Mouse (Mus musculus): ENCODE data around the gene Ints12. TPM values are rescaled to one million over a fixed set of nuclear protein-coding genes. Genes with fewer than 3 reads are reported as not detected.

Ints12 gene
- polyA plus RNA-seq, 1 experiment: 6.8 TPM

DNA sequence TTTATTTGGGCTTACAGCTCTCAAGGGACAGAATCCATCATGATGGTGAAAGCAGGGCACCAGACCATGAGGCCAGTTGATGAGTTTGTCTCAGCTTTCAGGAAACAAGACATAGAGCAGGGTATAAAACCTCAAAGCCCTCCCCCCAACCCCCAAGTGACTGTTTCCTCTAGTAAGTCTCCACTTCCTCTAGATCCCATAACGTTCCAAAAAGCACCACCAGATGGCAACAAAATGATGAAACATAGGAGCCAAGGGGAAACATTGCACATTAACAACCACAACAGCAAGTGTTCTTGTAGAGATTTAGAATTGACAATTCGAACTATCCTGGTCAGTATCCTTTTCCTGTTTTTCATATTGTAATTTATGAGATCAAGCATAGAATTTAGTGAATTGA is 20.1 kb downstream of the Ints12 start:
- Histone ChIP-seq H3ac (ENCODE audit: control insufficient read depth, insufficient read length) (no peak overlapping the region), H3K4me3 (no peak overlapping the region), H3K79me2 (ENCODE audit: control insufficient read depth, insufficient read depth) (no peaks in the 10 kb centered on the region), H3K36me3 (ENCODE audit: control insufficient read depth, insufficient read depth) (peaks cover 30% of the 10 kb centered on the region), H3K27me3 (ENCODE audit: control insufficient read depth, insufficient read depth, insufficient read length) (no peaks in the 10 kb centered on the region), H3K4me2 (ENCODE audit: low read depth) (no peak overlapping the region)
- TF ChIP-seq MYOG (IDR thresholded peaks at IDR 0.05; ENCODE audit: control insufficient read depth in 1 of 3, insufficient read depth in 1 of 3, insufficient read length in 2 of 3, low read depth in 2 of 3): no peak
- no peak for TF ChIP-seq MYOD1 (IDR thresholded peaks at IDR 0.05; ENCODE audit: control insufficient read depth in 1 of 3, insufficient read length in 2 of 3, low read depth in 2 of 3)
- no peak for TF ChIP-seq E2F4 (IDR thresholded peaks at IDR 0.05; ENCODE audit: insufficient read depth)
- TF ChIP-seq POLR2A (IDR thresholded peaks at IDR 0.05; ENCODE audit: insufficient read length, low read depth): no peak
- no peak for TF ChIP-seq TCF3 (IDR thresholded peaks at IDR 0.05; ENCODE audit: insufficient read length, low read depth)
- no peak for TF ChIP-seq TCF12 (IDR thresholded peaks at IDR 0.05; ENCODE audit: insufficient read depth, poor library complexity, severe bottlenecking)
- TF ChIP-seq USF1 (IDR thresholded peaks at IDR 0.05; ENCODE audit: low read depth): no peak
- no peak for TF ChIP-seq SRF (IDR thresholded peaks at IDR 0.05; ENCODE audit: control insufficient read depth, insufficient read length, low read depth)
- TF ChIP-seq MAX (IDR thresholded peaks at IDR 0.05; ENCODE audit: low read depth): no peak
- TF ChIP-seq CEBPB (IDR thresholded peaks at IDR 0.05; ENCODE audit: insufficient read depth, poor library complexity, severe bottlenecking): no peak
- TF ChIP-seq POLR2AphosphoS2 (IDR thresholded peaks at IDR 0.05; ENCODE audit: insufficient read length, low read depth): no peak
- TF ChIP-seq REST (IDR thresholded peaks at IDR 0.05; ENCODE audit: insufficient read depth, insufficient read length): no peak

DNA sequence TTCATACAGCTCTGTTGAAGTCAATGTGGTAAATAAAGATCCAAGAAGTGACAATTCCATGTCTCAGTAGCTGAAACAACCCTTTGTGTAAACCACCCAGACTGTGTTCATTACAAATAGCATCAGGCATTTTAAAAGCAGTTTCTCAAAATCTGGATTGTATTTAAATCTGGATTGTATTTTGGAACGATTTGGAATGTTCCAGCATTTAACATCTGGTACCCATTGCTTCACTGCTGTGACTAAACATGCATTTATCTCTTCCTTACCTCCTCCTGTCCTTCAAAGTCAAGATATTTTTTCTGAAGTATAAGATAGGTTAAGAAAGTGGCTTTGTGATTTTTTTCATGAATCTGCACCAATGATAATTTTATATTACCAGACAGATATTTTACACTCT is 21.6 kb downstream of the Ints12 start:
- Histone ChIP-seq H3K79me2 (ENCODE audit: control insufficient read depth, insufficient read depth) (no peaks in the 10 kb centered on the region), H3K27me3 (ENCODE audit: control insufficient read depth, insufficient read depth, insufficient read length) (no peaks in the 10 kb centered on the region), H3K36me3 (ENCODE audit: control insufficient read depth, insufficient read depth) (peaks cover 14% of the 10 kb centered on the region)

DNA sequence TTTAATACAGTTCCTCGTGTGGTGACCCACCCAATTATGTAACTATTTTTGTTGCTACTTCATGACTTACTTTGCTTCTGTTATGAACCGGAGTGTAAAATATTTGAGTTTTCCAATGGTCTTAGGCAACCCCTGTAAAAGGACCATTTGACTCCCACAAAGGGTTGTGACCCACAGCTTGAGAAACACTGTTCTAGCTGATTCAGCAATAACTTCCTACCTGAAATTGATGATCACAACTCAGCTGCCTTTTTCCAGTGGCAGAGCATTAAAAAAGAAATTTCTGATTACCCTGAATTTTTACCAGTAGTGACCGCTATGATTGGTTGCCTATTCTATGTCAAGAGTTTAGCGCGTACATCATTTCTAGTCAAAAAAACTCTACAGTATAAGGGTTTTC is 39.7 kb downstream of the Ints12 start:
- no peak overlapping the region for H3ac ChIP-seq (ENCODE audit: control insufficient read depth, insufficient read length)
- no peak overlapping the region for H3K4me3 ChIP-seq
- no peak for TF ChIP-seq E2F4 (IDR thresholded peaks at IDR 0.05; ENCODE audit: insufficient read depth)
- no peak for TF ChIP-seq REST (IDR thresholded peaks at IDR 0.05; ENCODE audit: insufficient read depth, insufficient read length)
- no peak for TF ChIP-seq SRF (IDR thresholded peaks at IDR 0.05; ENCODE audit: control insufficient read depth, insufficient read length, low read depth)
- TF ChIP-seq CEBPB (IDR thresholded peaks at IDR 0.05; ENCODE audit: insufficient read depth, poor library complexity, severe bottlenecking): no peak
- TF ChIP-seq MYOD1 (IDR thresholded peaks at IDR 0.05; ENCODE audit: control insufficient read depth in 1 of 3, insufficient read length in 2 of 3, low read depth in 2 of 3): no peak
- TF ChIP-seq MAX (IDR thresholded peaks at IDR 0.05; ENCODE audit: low read depth): no peak
- TF ChIP-seq USF1 (IDR thresholded peaks at IDR 0.05; ENCODE audit: low read depth): no peak
- TF ChIP-seq TCF3 (IDR thresholded peaks at IDR 0.05; ENCODE audit: insufficient read length, low read depth): no peak
- TF ChIP-seq MYOG (IDR thresholded peaks at IDR 0.05; ENCODE audit: control insufficient read depth in 1 of 3, insufficient read depth in 1 of 3, insufficient read length in 2 of 3, low read depth in 2 of 3): no peak
- TF ChIP-seq POLR2A (IDR thresholded peaks at IDR 0.05; ENCODE audit: insufficient read length, low read depth): no peak
- TF ChIP-seq TCF12 (IDR thresholded peaks at IDR 0.05; ENCODE audit: insufficient read depth, poor library complexity, severe bottlenecking): no peak
- no peak for TF ChIP-seq POLR2AphosphoS2 (IDR thresholded peaks at IDR 0.05; ENCODE audit: insufficient read length, low read depth)
- H3K79me2 ChIP-seq (ENCODE audit: control insufficient read depth, insufficient read depth): no peaks in the 10 kb centered on the region
- no peaks in the 10 kb centered on the region for H3K27me3 ChIP-seq (ENCODE audit: control insufficient read depth, insufficient read depth, insufficient read length)
- no peak overlapping the region for H3K4me2 ChIP-seq (ENCODE audit: low read depth)
- no peaks in the 10 kb centered on the region for H3K36me3 ChIP-seq (ENCODE audit: control insufficient read depth, insufficient read depth)

More for the DNA sequence above, 21.6 kb downstream of the Ints12 start:
- TF ChIP-seq MAX (IDR thresholded peaks at IDR 0.05; ENCODE audit: low read depth): no peak
- TF ChIP-seq TCF12 (IDR thresholded peaks at IDR 0.05; ENCODE audit: insufficient read depth, poor library complexity, severe bottlenecking): no peak
- no peak for TF ChIP-seq POLR2A (IDR thresholded peaks at IDR 0.05; ENCODE audit: insufficient read length, low read depth)
- no peak for TF ChIP-seq MYOG (IDR thresholded peaks at IDR 0.05; ENCODE audit: control insufficient read depth in 1 of 3, insufficient read depth in 1 of 3, insufficient read length in 2 of 3, low read depth in 2 of 3)
- TF ChIP-seq REST (IDR thresholded peaks at IDR 0.05; ENCODE audit: insufficient read depth, insufficient read length): no peak
- no peak for TF ChIP-seq CEBPB (IDR thresholded peaks at IDR 0.05; ENCODE audit: insufficient read depth, poor library complexity, severe bottlenecking)
- TF ChIP-seq MYOD1 (IDR thresholded peaks at IDR 0.05; ENCODE audit: control insufficient read depth in 1 of 3, insufficient read length in 2 of 3, low read depth in 2 of 3): no peak
- no peak for TF ChIP-seq E2F4 (IDR thresholded peaks at IDR 0.05; ENCODE audit: insufficient read depth)
- TF ChIP-seq TCF3 (IDR thresholded peaks at IDR 0.05; ENCODE audit: insufficient read length, low read depth): no peak
- no peak for TF ChIP-seq POLR2AphosphoS2 (IDR thresholded peaks at IDR 0.05; ENCODE audit: insufficient read length, low read depth)
- TF ChIP-seq SRF (IDR thresholded peaks at IDR 0.05; ENCODE audit: control insufficient read depth, insufficient read length, low read depth): no peak
- no peak for TF ChIP-seq USF1 (IDR thresholded peaks at IDR 0.05; ENCODE audit: low read depth)
- Histone ChIP-seq H3K4me3 (no peak overlapping the region), H3K4me2 (ENCODE audit: low read depth) (no peak overlapping the region), H3ac (ENCODE audit: control insufficient read depth, insufficient read length) (no peak overlapping the region)

DNA sequence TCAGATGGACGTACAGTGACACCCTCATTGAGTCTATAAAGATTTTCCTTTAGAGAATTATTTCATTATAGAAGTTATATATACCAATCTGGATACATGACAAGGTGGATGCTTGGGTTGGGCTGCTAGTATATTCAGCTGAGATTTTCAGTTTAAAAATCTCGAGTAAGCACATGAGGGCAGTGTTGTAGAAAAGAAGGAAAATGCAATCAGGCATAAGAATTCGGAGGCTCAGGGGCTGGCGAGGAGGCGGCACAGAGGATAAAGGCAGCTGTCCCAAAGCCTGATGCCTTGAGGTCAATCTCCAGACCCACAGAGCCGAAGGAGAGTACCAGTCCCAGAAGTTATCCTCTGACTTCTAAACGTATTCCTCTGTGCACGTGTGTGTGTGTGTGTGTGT is 41.0 kb downstream of the Ints12 start:
- H3ac ChIP-seq (ENCODE audit: control insufficient read depth, insufficient read length): no peak overlapping the region
- no peaks in the 10 kb centered on the region for H3K27me3 ChIP-seq (ENCODE audit: control insufficient read depth, insufficient read depth, insufficient read length)
- H3K4me2 ChIP-seq (ENCODE audit: low read depth): no peak overlapping the region
- H3K79me2 ChIP-seq (ENCODE audit: control insufficient read depth, insufficient read depth): no peaks in the 10 kb centered on the region
- H3K4me3 ChIP-seq: no peak overlapping the region
- H3K36me3 ChIP-seq (ENCODE audit: control insufficient read depth, insufficient read depth): no peaks in the 10 kb centered on the region
- TF ChIP-seq USF1 (IDR thresholded peaks at IDR 0.05; ENCODE audit: low read depth) (no peak), TCF3 (IDR thresholded peaks at IDR 0.05; ENCODE audit: insufficient read length, low read depth) (no peak), TCF12 (IDR thresholded peaks at IDR 0.05; ENCODE audit: insufficient read depth, poor library complexity, severe bottlenecking) (no peak), SRF (IDR thresholded peaks at IDR 0.05; ENCODE audit: control insufficient read depth, insufficient read length, low read depth) (no peak), CEBPB (IDR thresholded peaks at IDR 0.05; ENCODE audit: insufficient read depth, poor library complexity, severe bottlenecking) (no peak), MYOD1 (IDR thresholded peaks at IDR 0.05; ENCODE audit: control insufficient read depth in 1 of 3, insufficient read length in 2 of 3, low read depth in 2 of 3) (no peak), E2F4 (IDR thresholded peaks at IDR 0.05; ENCODE audit: insufficient read depth) (no peak), REST (IDR thresholded peaks at IDR 0.05; ENCODE audit: insufficient read depth, insufficient read length) (no peak), POLR2AphosphoS2 (IDR thresholded peaks at IDR 0.05; ENCODE audit: insufficient read length, low read depth) (no peak)

Measured in myocyte (in vitro differentiated cells).